Mouse (Mus musculus): ENCODE results near the gene Igfbp5.

DNA sequence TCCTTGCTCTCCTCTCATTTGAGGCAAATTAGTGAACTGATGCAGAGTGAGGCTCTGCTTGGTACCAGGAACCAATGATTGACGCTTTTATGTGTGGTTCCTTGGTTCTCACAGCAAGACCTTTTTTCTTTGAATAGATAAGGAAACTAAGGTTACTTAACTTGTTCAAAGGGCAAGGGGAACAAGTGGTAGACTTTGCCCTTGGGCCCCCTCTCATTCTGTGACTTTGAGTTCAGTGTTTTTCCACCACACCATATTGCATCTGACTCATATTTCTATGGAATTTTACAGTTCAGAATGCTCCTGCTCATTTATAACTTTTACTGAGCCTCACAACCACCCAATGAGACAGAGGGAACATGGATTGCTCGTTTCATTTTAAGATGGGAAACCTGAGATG lies 21.1 kb upstream of the Igfbp5 start:
- TF ChIP-seq MAX (IDR thresholded peaks at IDR 0.05; ENCODE audit: low read depth) (no peak), MYOD1 (IDR thresholded peaks at IDR 0.05; ENCODE audit: control insufficient read depth in 1 of 3, insufficient read length in 2 of 3, low read depth in 2 of 3) (no peak), E2F4 (IDR thresholded peaks at IDR 0.05; ENCODE audit: insufficient read depth) (no peak), POLR2A (IDR thresholded peaks at IDR 0.05; ENCODE audit: insufficient read length, low read depth) (no peak), REST (IDR thresholded peaks at IDR 0.05; ENCODE audit: insufficient read depth, insufficient read length) (no peak), USF1 (IDR thresholded peaks at IDR 0.05; ENCODE audit: low read depth) (no peak), TCF12 (IDR thresholded peaks at IDR 0.05; ENCODE audit: insufficient read depth, poor library complexity, severe bottlenecking) (no peak), MYOG (IDR thresholded peaks at IDR 0.05; ENCODE audit: control insufficient read depth in 1 of 3, insufficient read depth in 1 of 3, insufficient read length in 2 of 3, low read depth in 2 of 3) (no peak), POLR2AphosphoS2 (IDR thresholded peaks at IDR 0.05; ENCODE audit: insufficient read length, low read depth) (no peak)
